ENCODE assay signal across 8 mouse cellular contexts in genomic region chr1:169670705-169671104, GRCm38 (mm10). TPM values are rescaled to one million over a fixed set of nuclear protein-coding genes. Genes with fewer than 3 reads are reported as not detected.
DNase-seq lines count a peak whose midpoint lies in the region; ATAC-seq and TF ChIP-seq lines count a peak whose summit lies in the region.

No protein-coding gene starts in this region.

- no peaks in the 10 kb centered on the region for H3K27me3 ChIP-seq in kidney, embryonic 15.5 days
- no peaks in the 10 kb centered on the region for H3K27me3 ChIP-seq in kidney, embryonic 16.5 days (ENCODE audit: insufficient read depth, low read length)
- H3K27me3 ChIP-seq in MEL (ENCODE audit: control insufficient read depth in 1 of 2, insufficient read depth in 2 of 2, low read length in 2 of 2): no peaks in the 10 kb centered on the region
- no peaks in the 10 kb centered on the region for H3K27me3 ChIP-seq in hindbrain, embryonic 14.5 days (ENCODE audit: control insufficient read depth, insufficient read depth, low read length)
- H3K27me3 ChIP-seq in midbrain, embryonic 15.5 days (replicated peaks): no peaks in the 10 kb centered on the region

- no peak overlapping the region for H3K4me2 ChIP-seq in kidney, embryonic 15.5 days
- no peak overlapping the region for H3K4me2 ChIP-seq in kidney, embryonic 16.5 days (replicated peaks; ENCODE audit: low read depth, low read length)
- no peak overlapping the region for H3K4me2 ChIP-seq in hindbrain, embryonic 14.5 days (replicated peaks)
- H3K4me2 ChIP-seq in midbrain, embryonic 15.5 days: no peak overlapping the region

- no peak for TF ChIP-seq POLR2A in MEL (IDR thresholded peaks at IDR 0.05; ENCODE audit: control insufficient read depth in 1 of 2, insufficient read depth in 1 of 2, low read depth in 1 of 2, low read length in 2 of 2, poor library complexity in 1 of 2)
- TF ChIP-seq POLR2A in brain, embryonic 14.5 days (IDR thresholded peaks at IDR 0.05; ENCODE audit: borderline replicate concordance, extremely low read depth, insufficient read depth, insufficient read length, poor library complexity, severe bottlenecking): no peak

- peak; percentile 8 for DNase-seq in MEL (ENCODE audit: low read depth, low spot score)
- DNase-seq in brain, embryonic 14.5 days (ENCODE audit: low read depth): peak; percentile 77
- peak; percentile 83 for DNase-seq in hindbrain, embryonic 14.5 days (ENCODE audit: low spot score)
- no peak for DNase-seq in urinary bladder, postnatal 36 days (ENCODE audit: low spot score in 2 of 2)
- DNase-seq in spleen, adult 12 weeks (ENCODE audit: low spot score): no peak

- TF ChIP-seq CTCF in MEL (IDR thresholded peaks at IDR 0.05 in 2 of 3, conservative IDR thresholded peaks at IDR 0.05 in 1 of 3; ENCODE audit: control insufficient read depth in 1 of 3, insufficient read depth in 1 of 3, low read depth in 2 of 3, low read length in 3 of 3, poor library complexity in 1 of 3, severe bottlenecking in 1 of 3): peak; percentile 7 to 44 (median 29); a peak in 4 of 6 replicates
- peak; percentile 78; the same call in 1 of the 2 replicates for TF ChIP-seq CTCF in brain, embryonic 14.5 days (IDR thresholded peaks at IDR 0.05; ENCODE audit: borderline replicate concordance, extremely low read depth, insufficient read depth, insufficient read length)

- TF ChIP-seq RAD21 in MEL (IDR thresholded peaks at IDR 0.05; ENCODE audit: low read depth, low read length): peak; percentile 27; the same call in 1 of the 2 replicates

- H3K4me1 ChIP-seq in kidney, embryonic 15.5 days: no peaks in the 10 kb centered on the region
- H3K4me1 ChIP-seq in kidney, embryonic 16.5 days (ENCODE audit: insufficient read depth, low read length): no peaks in the 10 kb centered on the region
- no peaks in the 10 kb centered on the region for H3K4me1 ChIP-seq in MEL (ENCODE audit: control insufficient read depth in 1 of 2, insufficient read depth in 2 of 2, low read length in 2 of 2)
- no peaks in the 10 kb centered on the region for H3K4me1 ChIP-seq in hindbrain, embryonic 14.5 days (replicated peaks; ENCODE audit: control insufficient read depth, insufficient read depth, low read length)
- no peaks in the 10 kb centered on the region for H3K4me1 ChIP-seq in midbrain, embryonic 15.5 days

- ATAC-seq in kidney, embryonic 15.5 days (replicated peaks; ENCODE audit: low FRiP score): 0 out of 2 replicates have a peak, but pooled peaks have one; percentile 25
- ATAC-seq in kidney, embryonic 16.5 days (ENCODE audit: low FRiP score, low TSS enrichment): no peak
- ATAC-seq in hindbrain, embryonic 14.5 days (ENCODE audit: low FRiP score): no peak
- 0 out of 2 replicates have a peak, but pooled peaks have one; percentile 33 for ATAC-seq in midbrain, embryonic 15.5 days (replicated peaks)

- no peaks in the 10 kb centered on the region for H3K79me2 ChIP-seq in MEL (ENCODE audit: control insufficient read depth, insufficient read depth, low read length, poor library complexity)

- H3K36me3 ChIP-seq in kidney, embryonic 15.5 days: no peaks in the 10 kb centered on the region
- no peaks in the 10 kb centered on the region for H3K36me3 ChIP-seq in kidney, embryonic 16.5 days (ENCODE audit: insufficient read depth, low read length)
- H3K36me3 ChIP-seq in MEL (ENCODE audit: control insufficient read depth in 1 of 2, insufficient read depth in 2 of 2, low read length in 2 of 2): no peaks in the 10 kb centered on the region
- H3K36me3 ChIP-seq in hindbrain, embryonic 14.5 days (replicated peaks; ENCODE audit: control insufficient read depth, insufficient read depth): no peaks in the 10 kb centered on the region
- H3K36me3 ChIP-seq in midbrain, embryonic 15.5 days (replicated peaks): no peaks in the 10 kb centered on the region

- no peaks in the 10 kb centered on the region for H3K9me3 ChIP-seq in kidney, embryonic 15.5 days (replicated peaks)
- H3K9me3 ChIP-seq in kidney, embryonic 16.5 days (ENCODE audit: low read length): no peaks in the 10 kb centered on the region
- H3K9me3 ChIP-seq in MEL (replicated peaks; ENCODE audit: insufficient read depth, low read length): no peaks in the 10 kb centered on the region
- no peaks in the 10 kb centered on the region for H3K9me3 ChIP-seq in hindbrain, embryonic 14.5 days (ENCODE audit: control insufficient read depth, low read length)
- no peaks in the 10 kb centered on the region for H3K9me3 ChIP-seq in midbrain, embryonic 15.5 days

- no peak for TF ChIP-seq EP300 in MEL (IDR thresholded peaks at IDR 0.05; ENCODE audit: low read depth in 1 of 2, low read length in 2 of 2)

- 68% methylated on average over 1 of the region's 1 CpGs for WGBS in kidney, embryonic 15.5 days
- WGBS in kidney, embryonic 16.5 days: 82% methylated on average over 1 of the region's 1 CpGs
- 61% methylated on average over 1 of the region's 1 CpGs for WGBS in hindbrain, embryonic 14.5 days
- 58% methylated on average over 1 of the region's 1 CpGs for WGBS in midbrain, embryonic 15.5 days

- H3K4me3 ChIP-seq in kidney, embryonic 15.5 days (replicated peaks): no peak overlapping the region
- no peak overlapping the region for H3K4me3 ChIP-seq in kidney, embryonic 16.5 days (ENCODE audit: low read length)
- no peak overlapping the region for H3K4me3 ChIP-seq in MEL (ENCODE audit: control insufficient read depth in 1 of 2, insufficient read depth in 1 of 2, low read depth in 2 of 2, low read length in 2 of 2)
- no peak overlapping the region for H3K4me3 ChIP-seq in hindbrain, embryonic 14.5 days (replicated peaks; ENCODE audit: low read length)
- H3K4me3 ChIP-seq in midbrain, embryonic 15.5 days: no peak overlapping the region

- H3K27ac ChIP-seq in kidney, embryonic 15.5 days: no peak overlapping the region
- H3K27ac ChIP-seq in kidney, embryonic 16.5 days (ENCODE audit: low read length): no peak overlapping the region
- no peak overlapping the region for H3K27ac ChIP-seq in MEL (ENCODE audit: control insufficient read depth, low read depth, low read length)
- no peak overlapping the region for H3K27ac ChIP-seq in hindbrain, embryonic 14.5 days
- H3K27ac ChIP-seq in midbrain, embryonic 15.5 days: no peak overlapping the region

- no peak overlapping the region for H3K9ac ChIP-seq in kidney, embryonic 15.5 days
- H3K9ac ChIP-seq in kidney, embryonic 16.5 days (replicated peaks; ENCODE audit: low read length): no peak overlapping the region
- H3K9ac ChIP-seq in MEL (ENCODE audit: control insufficient read depth, low read depth, low read length, poor library complexity, severe bottlenecking): no peak overlapping the region
- H3K9ac ChIP-seq in hindbrain, embryonic 14.5 days: no peak overlapping the region
- no peak overlapping the region for H3K9ac ChIP-seq in midbrain, embryonic 15.5 days

TF ChIP-seq in MEL, 35 proteins besides CTCF, POLR2A, EP300 and RAD21:
- TF ChIP-seq SMC3 (IDR thresholded peaks at IDR 0.05; ENCODE audit: low read depth, low read length) (peak; percentile 39; the same call in 1 of the 2 replicates), MEF2A (IDR thresholded peaks at IDR 0.05; ENCODE audit: extremely low read depth, insufficient replicate concordance, low read depth, low read length, poor library complexity, severe bottlenecking) (no peak)

RNA-seq across cellular contexts. Expression of gene Rgs5, which starts 15.4 kb away (rescaled TPM):
- polyA plus RNA-seq in kidney, embryonic 15.5 days (2015; fragmentation: Nextera tagmentation; extraction: Ambion mirVana): 24.8 and 25.8 TPM in 2 replicates
- polyA plus RNA-seq in kidney, embryonic 16.5 days (2015; fragmentation: Nextera tagmentation; extraction: Ambion mirVana): 25.7 and 27.0 TPM in 2 replicates
- not detected in 2 replicates for total RNA-seq in MEL (2012; rRNA removed)
- polyA plus RNA-seq in MEL (2012; ENCODE audit: insufficient read depth in 1 of 2, insufficient read length in 2 of 2, low read depth in 1 of 2, low replicate concordance in 2 of 2, missing spikeins in 1 of 2): not detected
- 25.8 and 39.0 TPM in 2 replicates for polyA plus RNA-seq in brain, embryonic 14.5 days (2012; rRNA removed)
- polyA plus RNA-seq in hindbrain, embryonic 14.5 days (2014; fragmentation: Nextera tagmentation; extraction: Ambion mirVana): 24.2 and 25.6 TPM in 2 replicates
- 17.1 and 17.4 TPM in 2 replicates for polyA plus RNA-seq in midbrain, embryonic 15.5 days (2015; fragmentation: Nextera tagmentation; extraction: Ambion mirVana)

Comparison
In these comparisons a context has a peak if more than half of its experiments do, and no peak if none do; other contexts are left out.
1. ATAC-seq: peak in kidney, embryonic 15.5 days (single experiment) and midbrain, embryonic 15.5 days (single experiment); none in kidney, embryonic 16.5 days (single experiment) and hindbrain, embryonic 14.5 days (single experiment).
2. DNase-seq: peak in MEL (single experiment), brain, embryonic 14.5 days (single experiment) and hindbrain, embryonic 14.5 days (single experiment); none in urinary bladder, postnatal 36 days (0 of 2) and spleen, adult 12 weeks (single experiment).
3. RNA of gene Rgs5, which starts 15.4 kb away (polyA plus RNA-seq): 25.8 to 39.0 TPM in brain, embryonic 14.5 days, 25.7 to 27.0 TPM in kidney, embryonic 16.5 days, 24.8 to 25.8 TPM in kidney, embryonic 15.5 days, 24.2 to 25.6 TPM in hindbrain, embryonic 14.5 days and 17.1 to 17.4 TPM in midbrain, embryonic 15.5 days; not detected in MEL; every median in the first group is over 10 times any median in the second.